Mouse (Mus musculus) cerebellum, postnatal 36 days (tissue): ENCODE measurements at regions not wholly inside any gene's neighbourhood (a gene's known extent, or its start where the extent isn't known, plus 50 kb on each side); places are given as distances from the start of the nearest gene placed in this dataset.

Experiments
- DNase-seq, 2 experiments: peaks; one replicate each; pipeline ENCODE4 v3.0.0; 2021 to 2022; ENCODE audit warnings: mixed read lengths in 2 of 2

GRCm38 (mm10) chr12:7382455-7382854 lies 595.0 kb upstream of the Apob start:
- no peak for DNase-seq

GRCm38 (mm10) chr12:7403800-7404199 lies 573.6 kb upstream of the Apob start:
- DNase-seq, result no peak

GRCm38 (mm10) chr12:7411810-7412209 lies 565.6 kb upstream of the Apob start:
- no peak for DNase-seq

GRCm38 (mm10) chr12:7420276-7420675 lies 557.2 kb upstream of the Apob start:
- no peak for DNase-seq

DNA sequence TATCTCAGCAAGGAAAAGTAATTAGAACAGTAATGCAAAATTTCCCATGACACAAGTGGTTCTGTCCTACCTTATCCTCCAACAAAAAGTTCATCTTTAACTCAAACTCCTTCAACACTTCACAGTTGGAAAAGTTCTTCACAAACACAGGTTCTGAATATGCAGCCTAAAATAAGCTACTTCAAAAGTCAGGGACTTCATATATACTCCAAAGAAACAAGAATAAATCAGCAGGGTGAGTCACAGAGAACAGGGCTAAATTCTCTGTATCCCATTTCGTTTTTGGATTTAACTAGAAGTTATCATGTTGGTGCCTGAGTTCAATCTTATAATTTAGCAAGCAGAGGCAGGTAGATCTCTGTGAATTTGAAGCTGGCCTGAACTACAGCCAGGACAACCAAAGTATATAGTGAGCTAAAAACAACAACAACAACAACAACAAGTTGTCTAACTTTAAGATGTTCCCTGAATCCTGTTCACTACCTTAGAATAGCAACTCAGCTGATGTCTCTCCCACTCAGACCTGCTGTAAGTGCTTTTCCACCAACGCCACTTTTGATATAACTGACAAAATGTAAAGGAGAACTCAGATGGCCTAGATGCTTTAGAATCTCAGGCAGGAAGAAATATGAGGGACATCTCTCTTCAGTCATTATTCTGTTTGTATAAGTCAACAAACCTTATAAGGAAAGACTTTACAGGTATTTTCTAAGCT lies 555.5 kb upstream of the Apob start:
- no peak for DNase-seq

- no peak for DNase-seq
Measured at GRCm38 (mm10) chr12:7430981-7431380, 546.5 kb upstream of the Apob start.

GRCm38 (mm10) chr12:7445238-7445637 lies 532.2 kb upstream of the Apob start:
- no peak for DNase-seq

- no peak for DNase-seq
Measured at GRCm38 (mm10) chr12:7450506-7450905, 526.9 kb upstream of the Apob start.

DNA sequence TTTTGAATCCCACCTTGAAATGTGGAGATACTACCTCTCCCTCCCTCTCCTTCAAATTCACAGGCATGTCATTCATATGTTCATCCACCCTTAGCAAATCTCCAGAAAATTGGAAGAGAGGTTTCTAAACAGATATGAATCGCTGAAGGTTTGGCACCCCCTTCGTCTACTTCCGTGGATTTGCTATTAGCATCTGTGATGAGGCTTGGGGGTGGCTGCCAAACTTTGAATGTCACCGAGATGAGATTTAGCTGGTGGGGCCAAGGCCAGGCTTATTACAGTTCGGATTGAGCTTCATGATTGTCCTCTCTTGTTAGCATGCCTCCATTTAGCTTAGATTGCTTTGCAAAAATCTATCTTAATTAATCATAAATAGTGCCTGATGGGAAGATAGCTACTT lies 520.4 kb upstream of the Apob start:
- no peak for DNase-seq

DNA sequence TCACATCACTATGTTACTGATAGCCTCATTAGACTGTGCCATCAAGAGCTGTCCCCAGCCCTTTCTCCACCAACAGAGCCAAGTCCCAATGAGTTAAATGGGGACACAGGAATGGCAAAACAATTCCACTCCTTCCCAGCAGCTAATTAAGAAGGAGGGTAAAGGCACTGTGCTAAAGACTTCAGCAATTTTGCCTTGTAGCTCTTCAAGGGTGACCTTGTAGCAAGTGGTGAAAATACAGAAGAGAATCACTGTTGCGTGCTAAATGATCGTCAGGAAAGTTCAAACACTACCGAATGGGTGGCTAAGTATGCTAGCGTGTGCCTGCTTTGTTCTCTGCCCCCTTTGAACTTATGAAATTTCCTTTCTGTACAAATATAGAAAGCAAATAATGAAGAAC lies 519.9 kb upstream of the Apob start:
- no peak for DNase-seq

- DNase-seq, result no peak
Measured at GRCm38 (mm10) chr12:7464947-7465346, 512.5 kb upstream of the Apob start.

DNA sequence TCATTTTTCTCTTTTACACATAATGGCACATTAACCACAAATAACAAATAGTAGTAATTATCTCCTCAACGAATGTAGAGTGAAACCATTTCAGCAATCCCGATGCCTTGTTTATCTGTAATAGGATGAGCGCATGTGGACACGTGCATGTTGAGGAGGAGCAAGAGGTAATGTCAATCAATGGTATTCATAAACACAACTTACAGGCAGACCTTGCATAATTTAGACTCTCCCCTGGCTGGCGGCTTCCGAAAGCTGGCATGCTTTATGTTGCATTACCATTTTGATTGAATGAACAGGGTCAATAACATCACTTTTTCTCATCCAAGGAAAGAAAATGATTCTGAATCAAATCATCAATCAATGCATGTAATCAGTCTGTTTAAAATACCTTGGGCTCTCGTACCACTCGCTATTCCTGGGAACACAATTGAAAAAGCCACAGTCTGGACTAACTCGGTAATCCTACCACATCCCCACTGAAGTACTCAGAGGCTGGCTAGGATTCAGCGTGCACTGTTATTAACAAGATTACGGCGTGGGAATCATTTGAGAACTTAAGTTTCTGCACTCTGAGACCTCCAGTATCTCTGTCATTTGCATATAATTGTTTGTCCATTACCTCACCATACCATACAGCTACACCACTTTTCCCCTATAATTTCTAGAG lies 464.7 kb upstream of the Apob start:
- DNase-seq, result no peak

- DNase-seq, result no peak
Measured at GRCm38 (mm10) chr12:7537389-7537788, 440.1 kb upstream of the Apob start.

DNA sequence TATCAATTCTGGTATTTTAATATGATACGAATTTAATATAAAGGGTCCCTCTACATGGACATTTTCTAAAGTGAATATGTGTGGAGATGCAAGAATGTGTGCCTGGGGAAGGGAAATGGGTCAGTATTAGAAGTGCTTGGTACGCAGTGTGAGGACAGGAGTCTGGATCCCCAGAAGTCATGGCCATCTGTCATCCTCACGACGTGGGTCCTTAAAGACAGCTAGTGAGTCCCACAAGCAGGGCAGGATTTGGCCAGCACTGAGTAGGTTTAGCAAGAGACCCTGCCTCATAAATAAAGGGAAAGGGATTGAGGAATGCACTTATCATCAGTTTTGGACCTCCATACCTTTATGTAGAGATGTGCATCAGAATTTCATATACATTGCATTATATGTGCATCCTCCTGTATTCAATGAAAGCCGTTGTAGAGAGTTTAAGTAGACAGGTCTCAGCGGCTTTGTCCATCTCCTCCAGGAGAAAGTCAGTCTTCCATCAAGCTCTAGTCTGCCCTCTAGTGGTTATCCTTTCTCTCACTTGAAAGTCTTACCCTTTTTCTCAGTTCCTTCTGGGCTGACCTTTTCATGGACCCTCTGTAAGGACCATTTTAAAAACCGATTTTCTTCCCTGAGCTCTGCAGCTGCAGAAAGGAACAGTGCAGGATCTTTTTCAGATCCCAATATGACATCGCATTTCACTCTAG lies 434.0 kb upstream of the Apob start:
- peak; percentile 6 to 14 for DNase-seq

GRCm38 (mm10) chr12:7548759-7549158 lies 428.7 kb upstream of the Apob start:
- no peak for DNase-seq

GRCm38 (mm10) chr12:7560245-7560644 lies 417.2 kb upstream of the Apob start:
- DNase-seq, result no peak

GRCm38 (mm10) chr12:7576081-7576480 lies 401.4 kb upstream of the Apob start:
- no peak for DNase-seq

DNA sequence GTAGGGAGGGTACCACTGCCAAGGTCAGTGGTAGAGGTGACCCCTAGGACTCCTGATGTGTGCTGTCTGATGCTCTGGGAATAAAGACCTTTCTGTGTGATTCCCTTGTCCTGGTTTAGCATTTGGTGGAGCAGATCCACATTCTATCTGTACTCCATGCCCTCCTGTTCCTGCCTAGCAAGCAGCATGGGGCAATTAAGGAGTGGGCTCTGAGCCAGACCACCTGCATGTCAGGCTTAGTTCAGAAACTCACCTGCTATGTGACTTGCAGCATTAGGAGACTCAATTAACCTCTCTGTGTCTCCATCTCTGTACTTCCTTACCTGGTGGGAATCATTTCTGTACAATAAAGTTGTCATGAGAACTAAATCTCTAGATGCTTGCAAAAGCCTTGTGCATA lies 389.9 kb upstream of the Apob start:
- peak; percentile 4 to 7 for DNase-seq

- no peak for DNase-seq
Measured at GRCm38 (mm10) chr12:7611272-7612092, 366.0 kb upstream of the Apob start.

DNA sequence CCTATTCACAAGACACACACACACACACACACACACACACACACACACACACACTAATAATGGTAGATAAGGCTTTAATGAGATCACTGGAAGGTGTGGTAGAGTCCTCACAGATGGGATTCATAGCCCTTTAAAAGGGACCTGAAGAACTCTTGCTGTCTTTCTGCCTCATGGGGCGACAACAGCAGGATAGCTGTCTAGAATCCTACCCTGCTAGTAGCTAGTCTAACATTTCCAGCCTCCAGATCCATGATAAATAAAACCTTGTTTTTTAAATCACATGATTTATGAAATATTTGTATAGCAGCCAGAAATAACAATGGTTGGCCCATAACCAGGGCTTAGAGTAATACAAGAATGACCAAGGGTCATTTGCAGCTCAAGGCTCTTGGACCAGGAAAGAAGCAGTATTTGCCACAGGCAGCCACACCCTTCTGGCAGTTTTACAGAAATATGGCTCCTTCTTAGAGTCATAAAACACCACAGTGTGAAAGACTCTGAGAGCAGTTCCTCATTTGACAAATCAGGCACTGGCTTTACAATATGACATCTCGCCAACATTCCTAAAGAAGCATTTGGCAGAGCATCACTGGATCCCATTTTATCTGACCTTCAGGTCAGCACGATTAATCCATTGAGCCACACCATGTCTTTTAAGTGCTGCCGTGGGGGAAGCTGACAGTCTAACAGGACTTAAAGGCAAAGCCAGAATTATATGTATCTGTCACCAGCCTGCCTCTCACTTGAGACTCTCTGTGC lies 340.9 kb upstream of the Apob start:
- DNase-seq, result no peak

GRCm38 (mm10) chr12:7637629-7638028 lies 339.8 kb upstream of the Apob start:
- no peak for DNase-seq

GRCm38 (mm10) chr12:7650851-7651250 lies 326.6 kb upstream of the Apob start:
- DNase-seq, result no peak
